Mouse (Mus musculus) urinary bladder, adult 2 months (tissue): Measurements from ENCODE around the gene Vrk1. TPM values are rescaled to one million over a fixed set of nuclear protein-coding genes. Genes with fewer than 3 reads are reported as not detected.

Experiments used
- DNase-seq: peaks from one replicate; pipeline ENCODE4 v3.0.0; 2022; ENCODE audit warnings: low spot score
- polyA plus RNA-seq: library from polyadenylated mRNA; depleted of rRNA; stranded (reverse); fragments of >200 nt; gene quantifications from 2 replicates; pipeline ENCODE4 v1.2.3, GENCODE M21; 2012; rRNA removed

Vrk1 gene
- polyA plus RNA-seq, 1 experiment, result 14.4 TPM

- DNase-seq, result no peak
Observed at GRCm38 (mm10) chr12:106115070-106115891, 105.3 kb downstream of the Vrk1 start.

DNA sequence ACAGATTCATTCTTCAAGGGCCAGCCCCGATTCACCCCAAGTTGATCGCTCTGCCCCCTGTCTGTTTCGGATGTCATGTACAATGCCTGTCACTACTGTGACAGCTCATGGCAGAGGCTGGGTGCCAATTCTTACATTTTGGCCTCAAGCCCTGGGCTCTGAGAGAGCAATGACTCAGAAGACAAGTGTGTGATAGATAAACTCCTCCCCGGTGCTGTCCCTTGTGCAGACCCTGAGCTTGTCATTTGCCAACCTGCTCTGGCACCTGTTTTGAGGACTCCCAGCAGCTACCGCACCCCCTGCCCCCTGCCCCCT is 105.8 kb downstream of the Vrk1 start:
- no peak for DNase-seq

- no peak for DNase-seq
Observed at GRCm38 (mm10) chr12:106123276-106123675, 113.2 kb downstream of the Vrk1 start.

GRCm38 (mm10) chr12:106124581-106124980 is 114.6 kb downstream of the Vrk1 start:
- no peak for DNase-seq

Other genes starting within 250 kb of the Vrk1 start
- gene Papola, start 225.5 kb upstream of the Vrk1 start, polyA plus RNA-seq, result 94.8 and 100 TPM in 2 replicates